Mouse (Mus musculus) forebrain, embryonic 14.5 days (tissue): ENCODE measurements around the gene Dlg2. TPM values are rescaled to one million over a fixed set of nuclear protein-coding genes. Genes with fewer than 3 reads are reported as not detected.

ENCODE experiments used
- ATAC-seq: fragments of 200-750 bp; cut with Nextera tagmentation; 2 replicates; pipeline ENCODE4 v1.8.0; 2017; ENCODE audit warnings: mild to moderate bottlenecking, moderate library complexity
- DNase-seq: peaks from one replicate; pipeline ENCODE4 v3.0.0-alpha.2; 2015; ENCODE audit warnings: low spot score
- H3K27ac ChIP-seq: fragments of 300-500 bp; sonication (generic); 2 replicates; pipeline ENCODE4 v1.5.1; 2014; ENCODE audit warnings: low read depth, mild to moderate bottlenecking, control low read depth, low read length, moderate library complexity
- H3K27me3 ChIP-seq: fragments of 300-500 bp; sonication (generic); replicated peaks from 2 replicates; pipeline ENCODE4 v1.6.1; 2014; ENCODE audit warnings: low read length, control low read depth, mixed read lengths; ENCODE audit not compliant: control insufficient read depth, insufficient read depth
- H3K36me3 ChIP-seq: fragments of 300-500 bp; sonication (generic); 2 replicates; pipeline ENCODE4 v1.6.1; 2014; ENCODE audit warnings: low read length, control low read depth; ENCODE audit not compliant: control insufficient read depth, insufficient read depth
- H3K4me1 ChIP-seq: fragments of 300-500 bp; sonication (generic); 2 replicates; pipeline ENCODE4 v1.6.1; 2014; ENCODE audit warnings: antibody characterized with exemption, low read length, control low read depth; ENCODE audit not compliant: control insufficient read depth, insufficient read depth
- H3K4me2 ChIP-seq: fragments of 300-500 bp; sonication (generic); 2 replicates; pipeline ENCODE4 v1.6.1; 2014; ENCODE audit warnings: mild to moderate bottlenecking, control low read depth, low read length
- H3K4me3 ChIP-seq: fragments of 300-500 bp; sonication (generic); 2 replicates; pipeline ENCODE4 v1.5.1; 2014; ENCODE audit warnings: low read depth, low read length, control low read depth
- H3K9ac ChIP-seq: fragments of 300-500 bp; sonication (generic); 2 replicates; pipeline ENCODE4 v1.6.1; 2014; ENCODE audit warnings: mild to moderate bottlenecking, low read length, control low read depth, moderate library complexity
- H3K9me3 ChIP-seq: fragments of 300-500 bp; sonication (generic); replicated peaks from 2 replicates; pipeline ENCODE4 v1.6.1; 2016; ENCODE audit warnings: low read length, control low read depth, mixed read lengths; ENCODE audit not compliant: control insufficient read depth
- WGBS: fragments of 180-500 bp; shearing (Covaris S2); extraction: QIAGEN DNeasy Blood & Tissue Kit; methylation state at CpG from one replicate; pipeline ENCODE4 v1.1.7; 2014; 5-methylcytosine and 5-hydroxymethylcytosine counted together
- polyA plus RNA-seq: library from polyadenylated mRNA; unstranded; fragments of >200 nt; fragmentation: Nextera tagmentation; extraction: Ambion mirVana; gene quantifications from 2 replicates; pipeline ENCODE4 v1.2.1, GENCODE M21; 2014

Gene Dlg2
- polyA plus RNA-seq, 1 experiment from 2014 or later = 17.9 TPM

DNA sequence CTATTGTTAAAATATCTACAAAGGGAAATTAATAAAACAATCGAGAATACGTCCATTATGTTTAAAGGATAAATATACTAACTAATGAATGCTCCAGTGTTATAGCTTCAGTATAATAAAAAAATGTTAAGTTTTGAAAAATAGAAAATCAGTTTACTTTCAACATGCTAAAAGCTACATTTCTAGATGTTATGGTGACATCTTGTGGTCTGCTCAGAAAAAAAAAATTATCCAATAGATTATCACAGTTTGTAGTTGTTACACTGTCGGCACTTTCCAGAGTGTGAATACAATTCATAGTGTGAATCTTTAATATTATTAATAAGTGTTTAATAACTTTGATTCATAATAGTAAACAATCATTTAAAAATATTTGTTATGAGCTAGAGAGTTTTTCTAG is 31.7 kb downstream of the Dlg2 start:
- ATAC-seq (no peak), DNase-seq (peak; percentile 36)
- Histone ChIP-seq H3K36me3 (no peaks in the 10 kb centered on the region), H3K9me3 (no peaks in the 10 kb centered on the region), H3K4me2 (no peak overlapping the region), H3K4me1 (no peaks in the 10 kb centered on the region), H3K27me3 (no peaks in the 10 kb centered on the region), H3K27ac (no peak overlapping the region), H3K9ac (no peak overlapping the region), H3K4me3 (no peak overlapping the region)
- WGBS = 73% methylated on average over 3 of the region's 3 CpGs

DNA sequence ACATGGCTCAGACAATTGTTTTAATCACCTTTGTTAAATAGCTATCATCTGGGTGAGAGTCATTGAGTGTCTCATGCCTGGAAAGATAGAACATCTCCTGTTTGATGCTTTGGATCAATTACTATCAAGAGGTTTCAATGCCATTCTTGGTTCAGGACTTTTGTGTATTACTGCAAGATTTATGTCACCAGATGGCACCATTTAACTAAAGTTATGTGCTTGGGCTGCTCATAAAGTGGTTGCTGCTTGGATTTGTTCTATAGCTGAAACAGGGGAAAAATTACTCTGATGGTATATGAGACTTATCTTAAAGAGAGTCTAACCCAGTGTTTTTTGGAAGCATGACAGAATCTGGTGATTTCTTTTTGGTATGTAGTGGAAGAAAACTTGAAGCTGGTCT is 35.8 kb downstream of the Dlg2 start:
- Histone ChIP-seq H3K4me3 (no peak overlapping the region), H3K36me3 (no peaks in the 10 kb centered on the region), H3K27ac (no peak overlapping the region), H3K4me2 (no peak overlapping the region), H3K4me1 (no peaks in the 10 kb centered on the region), H3K9me3 (no peaks in the 10 kb centered on the region), H3K27me3 (no peaks in the 10 kb centered on the region), H3K9ac (no peak overlapping the region)
- ATAC-seq (peak; percentile 48; the same call in 1 of the 2 replicates), DNase-seq (peak; percentile 81)

DNA sequence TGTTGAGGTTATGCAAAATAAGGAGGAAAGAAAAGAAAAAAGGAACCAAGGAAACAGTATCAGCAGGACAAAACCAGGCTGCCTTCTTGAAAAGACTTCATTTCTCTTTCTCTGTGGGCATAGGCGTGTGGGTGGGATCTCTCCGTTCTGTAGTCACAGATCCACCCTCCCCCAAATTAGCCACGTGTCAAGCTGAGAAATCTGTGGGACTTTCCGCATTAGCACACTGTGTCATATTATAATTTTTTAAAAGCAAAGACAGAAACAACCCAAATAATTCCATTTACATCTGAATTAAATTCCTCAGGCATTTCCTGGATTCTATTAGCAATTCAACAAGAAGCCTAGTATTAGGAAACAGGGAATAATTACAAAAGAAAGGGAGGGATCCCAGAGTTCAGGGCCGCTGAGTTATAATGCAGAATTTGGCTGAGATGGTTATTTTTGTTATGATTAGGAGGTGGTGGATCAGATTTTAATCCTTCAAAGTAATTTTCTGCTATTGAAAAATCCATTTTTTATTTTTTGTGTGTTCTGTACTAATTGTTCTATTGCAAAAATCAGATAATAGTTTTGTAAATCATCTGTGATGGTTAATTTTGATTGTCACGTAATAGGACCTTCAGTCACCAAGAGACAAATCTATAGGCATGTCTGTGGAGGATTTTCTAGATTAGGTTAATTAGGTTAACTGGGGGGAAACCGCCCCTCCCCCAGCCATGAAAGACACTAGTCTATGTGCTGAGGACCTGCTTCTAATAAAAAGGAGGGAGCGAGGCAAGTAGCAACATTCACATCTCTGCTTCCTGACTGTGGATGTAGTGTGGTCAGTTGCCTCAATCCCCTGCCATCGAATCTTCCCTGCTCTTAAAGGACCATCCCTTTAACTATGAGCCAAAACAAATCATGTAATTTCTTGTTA is 63.3 kb downstream of the Dlg2 start:
- ATAC-seq = peak; percentile 88
- Histone ChIP-seq H3K27me3 (no peaks in the 10 kb centered on the region), H3K9ac (no peak overlapping the region), H3K9me3 (no peaks in the 10 kb centered on the region), H3K4me2 (no peak overlapping the region), H3K4me1 (no peaks in the 10 kb centered on the region), H3K27ac (no peak overlapping the region), H3K4me3 (no peak overlapping the region), H3K36me3 (no peaks in the 10 kb centered on the region)
- 22% methylated on average over 9 of the region's 9 CpGs for WGBS
- DNase-seq = peak; percentile 48

DNA sequence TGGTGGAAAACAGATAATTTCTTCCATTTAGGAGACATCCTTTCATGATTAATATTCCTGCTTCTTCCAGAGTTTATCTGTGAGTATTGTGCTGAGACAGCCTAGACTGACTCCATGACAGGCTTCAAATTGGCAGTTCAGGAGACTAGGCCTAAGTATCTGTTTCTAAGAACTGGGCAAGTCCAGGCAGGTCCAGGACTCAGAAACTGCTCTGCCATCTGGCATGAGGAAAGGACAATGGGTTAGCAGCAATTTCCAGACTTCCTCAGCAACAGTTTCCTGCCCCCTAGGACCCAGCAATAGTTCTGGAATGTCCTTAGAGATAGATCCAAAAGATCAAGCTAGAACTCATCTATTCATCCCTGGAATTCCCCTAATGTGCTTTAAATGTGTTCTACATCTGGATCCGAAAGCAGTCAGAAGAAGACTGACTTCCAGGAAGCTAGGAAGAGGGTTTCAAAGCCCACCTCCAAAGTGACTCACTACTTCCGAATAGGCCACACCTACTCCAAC is 64.4 kb downstream of the Dlg2 start:
- DNase-seq (no peak), ATAC-seq (no peak)
- WGBS = 92% methylated on average over 2 of the region's 2 CpGs
- Histone ChIP-seq H3K9ac (no peak overlapping the region), H3K4me1 (no peaks in the 10 kb centered on the region), H3K4me2 (no peak overlapping the region), H3K9me3 (no peaks in the 10 kb centered on the region), H3K36me3 (no peaks in the 10 kb centered on the region), H3K4me3 (no peak overlapping the region), H3K27ac (no peak overlapping the region), H3K27me3 (no peaks in the 10 kb centered on the region)

DNA sequence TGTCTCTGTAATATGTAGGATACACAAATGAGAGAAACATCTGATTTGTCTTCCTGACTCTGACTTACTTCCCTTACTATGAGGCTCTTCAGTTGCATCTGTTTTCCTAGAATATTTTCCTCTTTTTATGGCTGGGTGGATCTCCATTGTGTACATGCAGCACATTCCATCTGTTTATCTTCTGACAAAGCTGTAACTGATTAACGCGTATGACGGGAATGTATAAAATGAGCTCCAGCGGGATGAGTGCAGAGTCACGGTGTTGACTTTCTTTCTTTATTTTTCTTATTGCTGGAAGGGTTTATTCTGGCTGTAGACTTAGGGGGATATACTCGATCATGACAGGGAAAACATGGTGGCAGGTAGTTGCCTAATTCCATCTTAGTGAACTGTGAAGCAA is 76.9 kb downstream of the Dlg2 start:
- Histone ChIP-seq H3K4me2 (no peak overlapping the region), H3K9me3 (no peaks in the 10 kb centered on the region), H3K4me1 (no peaks in the 10 kb centered on the region), H3K27me3 (no peaks in the 10 kb centered on the region), H3K9ac (no peak overlapping the region), H3K27ac (no peak overlapping the region), H3K4me3 (no peak overlapping the region), H3K36me3 (no peaks in the 10 kb centered on the region)
- WGBS = 88% methylated on average over 6 of the region's 6 CpGs
- ATAC-seq = no peak
- DNase-seq = no peak

DNA sequence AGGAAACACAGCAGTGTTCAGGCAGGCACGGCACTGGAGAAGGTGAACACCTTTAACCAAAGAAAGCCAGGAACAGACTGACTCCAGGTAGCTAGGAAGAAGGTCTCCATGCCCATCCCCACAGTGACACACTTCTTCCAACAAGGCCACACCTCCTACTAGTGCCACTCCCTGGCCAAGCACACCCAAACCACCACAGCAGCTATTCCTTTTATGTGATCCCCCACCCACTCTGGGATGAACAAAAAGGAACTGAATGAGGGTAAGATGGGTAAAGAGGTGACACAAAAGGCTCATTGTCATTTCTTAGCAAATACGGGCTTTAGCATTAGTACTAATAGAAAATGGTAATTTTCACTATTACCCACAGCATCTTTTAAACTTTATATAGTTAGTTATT is 77.9 kb downstream of the Dlg2 start:
- DNase-seq (no peak), ATAC-seq (no peak)
- WGBS = 64% methylated on average over 2 of the region's 2 CpGs
- Histone ChIP-seq H3K9me3 (no peaks in the 10 kb centered on the region), H3K27me3 (no peaks in the 10 kb centered on the region), H3K9ac (no peak overlapping the region), H3K36me3 (no peaks in the 10 kb centered on the region), H3K4me1 (no peaks in the 10 kb centered on the region), H3K4me3 (no peak overlapping the region), H3K27ac (no peak overlapping the region), H3K4me2 (no peak overlapping the region)

DNA sequence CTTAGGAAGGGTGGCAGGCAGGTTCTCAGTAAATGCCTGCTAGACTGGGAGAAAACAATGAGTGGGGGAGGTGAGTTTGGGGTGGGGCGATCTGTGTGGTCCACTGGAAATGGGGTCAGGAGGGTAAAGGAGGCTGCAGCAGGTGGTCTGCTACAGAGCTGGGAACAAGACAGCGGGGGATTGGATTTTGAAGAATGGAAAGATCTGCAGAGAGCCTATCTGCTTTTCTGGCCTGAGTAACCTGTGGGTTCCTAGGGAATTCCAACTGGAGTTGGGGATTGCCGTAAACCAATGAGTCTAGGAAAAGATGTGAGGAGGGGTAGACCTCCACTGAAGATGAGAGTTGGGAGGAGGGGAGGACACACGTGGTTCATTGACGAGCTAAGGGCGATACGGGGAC is 92.7 kb downstream of the Dlg2 start:
- Histone ChIP-seq H3K4me2 (no peak overlapping the region), H3K36me3 (no peaks in the 10 kb centered on the region), H3K9me3 (no peaks in the 10 kb centered on the region), H3K27ac (no peak overlapping the region), H3K4me3 (no peak overlapping the region), H3K27me3 (no peaks in the 10 kb centered on the region), H3K4me1 (no peaks in the 10 kb centered on the region), H3K9ac (no peak overlapping the region)
- DNase-seq = no peak
- 11% methylated on average over 7 of the region's 7 CpGs for WGBS
- ATAC-seq = no peak

DNA sequence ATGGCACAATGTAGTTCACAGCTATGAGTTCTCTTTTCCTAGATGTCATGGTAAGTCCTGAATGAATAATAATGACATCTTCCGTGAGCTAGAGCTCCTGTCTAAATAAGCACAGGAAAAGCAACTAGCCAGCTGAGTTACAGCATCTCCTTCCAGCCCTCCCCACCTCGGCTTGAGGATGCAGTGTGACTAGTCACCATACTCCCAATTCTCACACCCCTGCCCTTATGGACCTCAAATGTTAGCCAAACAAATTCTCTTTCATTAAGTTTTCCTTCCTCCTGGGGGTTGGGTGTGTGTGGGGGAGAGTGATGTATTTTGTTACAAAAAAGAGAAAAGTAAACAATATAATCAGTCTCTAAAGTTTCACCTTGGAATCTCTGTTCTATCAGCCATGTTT is 111.3 kb downstream of the Dlg2 start:
- H3K9me3 ChIP-seq = no peaks in the 10 kb centered on the region
- no peak overlapping the region for H3K4me2 ChIP-seq
- WGBS = 75% methylated on average over 2 of the region's 2 CpGs
- no peaks in the 10 kb centered on the region for H3K27me3 ChIP-seq
- H3K9ac ChIP-seq = no peak overlapping the region
- no peaks in the 10 kb centered on the region for H3K4me1 ChIP-seq
- no peak overlapping the region for H3K4me3 ChIP-seq
- DNase-seq (no peak), ATAC-seq (no peak)
- H3K36me3 ChIP-seq = no peaks in the 10 kb centered on the region
- H3K27ac ChIP-seq = no peak overlapping the region

DNA sequence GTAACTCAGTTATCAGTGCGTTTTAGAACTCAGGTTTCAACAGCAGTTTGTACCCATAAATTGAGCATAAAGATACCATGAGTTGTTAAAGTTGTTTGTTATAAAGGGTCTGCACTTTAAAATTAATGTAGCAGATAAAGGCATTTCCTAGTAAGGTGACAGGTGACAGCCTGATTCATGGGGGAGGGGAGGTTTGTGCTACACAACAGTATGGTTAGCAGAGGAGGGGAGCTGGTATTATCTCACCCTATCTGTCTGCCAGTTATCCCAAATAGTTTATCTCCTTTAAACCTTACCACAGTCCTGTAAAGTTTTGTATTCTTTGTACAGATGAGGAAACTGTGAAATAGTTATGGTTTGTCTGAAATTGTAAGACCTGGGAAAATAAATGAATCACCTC is 111.8 kb downstream of the Dlg2 start:
- 85% methylated on average over 1 of the region's 1 CpGs for WGBS
- DNase-seq (no peak), ATAC-seq (no peak)
- Histone ChIP-seq H3K4me2 (no peak overlapping the region), H3K4me1 (no peaks in the 10 kb centered on the region), H3K27ac (no peak overlapping the region), H3K9ac (no peak overlapping the region), H3K36me3 (no peaks in the 10 kb centered on the region), H3K9me3 (no peaks in the 10 kb centered on the region), H3K27me3 (no peaks in the 10 kb centered on the region), H3K4me3 (no peak overlapping the region)
